Comparison of ENCODE assay signal across 10 mouse cellular contexts in genomic region chr4:57901210-57901609, GRCm38 (mm10). TPM values are rescaled to one million over a fixed set of nuclear protein-coding genes. Genes with fewer than 3 reads are reported as not detected.
DNase-seq lines count a peak whose midpoint lies in the region; ATAC-seq and TF ChIP-seq lines count a peak whose summit lies in the region.
"Had no signal": no experiment of that assay in that cellular context is flagged by ENCODE, and none has a peak within 500 bp of the region (broad histone marks: within the 10 kb centered on the region; RNA-seq: fewer than 3 reads in every experiment).

No protein-coding gene starts in this region.

- ATAC-seq in hindbrain, embryonic 15.5 days (ENCODE audit: low FRiP score, low read depth), result 0 out of 2 replicates have a peak, but pooled peaks have one; percentile 28
- ATAC-seq in lung, embryonic 16.5 days (ENCODE audit: low read depth), result peak; percentile 42; the same call in 1 of the 2 replicates
- no peak; the same call in 1 of the 2 replicates for ATAC-seq in stomach, postnatal 0 days (ENCODE audit: low FRiP score, low TSS enrichment)

- H3K9me3 ChIP-seq in hindbrain, embryonic 15.5 days, result no peaks in the 10 kb centered on the region
- H3K9me3 ChIP-seq in lung, embryonic 16.5 days (ENCODE audit: control insufficient read depth, low read length), result no peaks in the 10 kb centered on the region
- no peaks in the 10 kb centered on the region for H3K9me3 ChIP-seq in stomach, postnatal 0 days (ENCODE audit: control insufficient read depth, low read length)
- H3K9me3 ChIP-seq: heart, embryonic 13.5 days had no signal

- H3K27ac ChIP-seq in hindbrain, embryonic 15.5 days (replicated peaks), result no peak overlapping the region
- no peak overlapping the region for H3K27ac ChIP-seq in lung, embryonic 16.5 days (ENCODE audit: low read length)
- H3K27ac ChIP-seq in stomach, postnatal 0 days (replicated peaks), result no peak overlapping the region
- H3K27ac ChIP-seq: heart, embryonic 13.5 days had no signal

- TF ChIP-seq CTCF in stomach, postnatal 0 days (IDR thresholded peaks at IDR 0.05; ENCODE audit: low read depth), result peak; percentile 91

- no peaks in the 10 kb centered on the region for H3K36me3 ChIP-seq in hindbrain, embryonic 15.5 days
- H3K36me3 ChIP-seq in lung, embryonic 16.5 days (ENCODE audit: control insufficient read depth, insufficient read depth, low read length), result 0 out of 2 replicates have a peak, but pooled peaks cover 5% of the 10 kb centered on the region
- H3K36me3 ChIP-seq in stomach, postnatal 0 days (ENCODE audit: control insufficient read depth, insufficient read depth, low read length), result no peaks in the 10 kb centered on the region

- DNase-seq in cerebellum, adult 11 months, result peak; percentile 15
- DNase-seq in cerebellum, adult 11-12 months, result no peak
- DNase-seq in ovary, postnatal 14 days (ENCODE audit: low spot score), result peak; percentile 33
- no peak for DNase-seq in ovary, postnatal 10 days (ENCODE audit: low spot score)
- peak; percentile 81 to 87 for DNase-seq in cerebellum, postnatal 14 days
- DNase-seq in stomach, postnatal 0 days (ENCODE audit: low spot score), result peak; percentile 54

- peaks cover 5% of the 10 kb centered on the region; the same call in 1 of the 2 replicates for H3K4me1 ChIP-seq in hindbrain, embryonic 15.5 days (replicated peaks)
- H3K4me1 ChIP-seq in lung, embryonic 16.5 days (replicated peaks; ENCODE audit: control insufficient read depth, insufficient read depth, low read length), result peaks cover 5% of the 10 kb centered on the region; the same call in 1 of the 2 replicates
- H3K4me1 ChIP-seq in stomach, postnatal 0 days (replicated peaks; ENCODE audit: control insufficient read depth, insufficient read depth), result 0 out of 2 replicates have a peak, but pooled peaks cover 2% of the 10 kb centered on the region

- TF ChIP-seq EP300 in stomach, postnatal 0 days (optimal IDR thresholded peaks at IDR 0.05), result no peak

- H3K9ac ChIP-seq in hindbrain, embryonic 15.5 days, result no peak overlapping the region
- H3K9ac ChIP-seq in lung, embryonic 16.5 days (ENCODE audit: low read length), result no peak overlapping the region
- no peak overlapping the region for H3K9ac ChIP-seq in stomach, postnatal 0 days (ENCODE audit: low read length)
- H3K9ac ChIP-seq: heart, embryonic 13.5 days had no signal

- no peak overlapping the region for H3K4me2 ChIP-seq in hindbrain, embryonic 15.5 days
- H3K4me2 ChIP-seq in lung, embryonic 16.5 days (ENCODE audit: low read depth, low read length), result no peak overlapping the region
- H3K4me2 ChIP-seq in stomach, postnatal 0 days (replicated peaks; ENCODE audit: low read depth), result no peak overlapping the region
- H3K4me2 ChIP-seq: heart, embryonic 13.5 days had no signal

- no peaks in the 10 kb centered on the region for H3K27me3 ChIP-seq in hindbrain, embryonic 15.5 days
- H3K27me3 ChIP-seq in lung, embryonic 16.5 days (ENCODE audit: control insufficient read depth, insufficient read depth, low read depth, low read length), result no peaks in the 10 kb centered on the region
- H3K27me3 ChIP-seq in stomach, postnatal 0 days (ENCODE audit: control insufficient read depth, insufficient read depth, low read length), result no peaks in the 10 kb centered on the region
- H3K27me3 ChIP-seq: heart, embryonic 13.5 days had no signal

- H3K4me3 ChIP-seq in hindbrain, embryonic 15.5 days, result no peak overlapping the region
- H3K4me3 ChIP-seq in lung, embryonic 16.5 days (ENCODE audit: low read length), result no peak overlapping the region
- H3K4me3 ChIP-seq in stomach, postnatal 0 days (ENCODE audit: low read depth, low read length), result no peak overlapping the region
- H3K4me3 ChIP-seq: heart, embryonic 13.5 days; myocyte had no signal

- WGBS in hindbrain, embryonic 15.5 days, result 12% methylated on average over 4 of the region's 4 CpGs
- WGBS in lung, embryonic 16.5 days, result 7% methylated on average over 4 of the region's 4 CpGs
- 21% methylated on average over 4 of the region's 4 CpGs for WGBS in stomach, postnatal 0 days

RNA-seq across cellular contexts. Expression of gene D630039A03Rik, which starts 14.9 kb away (rescaled TPM):
- 0.07 and 0.19 TPM in 2 replicates for polyA plus RNA-seq in hindbrain, embryonic 15.5 days (2015; fragmentation: Nextera tagmentation; extraction: Ambion mirVana)
- 3.4 and 3.5 TPM in 2 replicates for polyA plus RNA-seq in lung, embryonic 16.5 days (2015; fragmentation: Nextera tagmentation; extraction: Ambion mirVana)
- polyA plus RNA-seq in stomach, postnatal 0 days (2015; fragmentation: Nextera tagmentation; extraction: Ambion mirVana), result 12.7 and 14.2 TPM in 2 replicates

RNA-seq across cellular contexts. Expression of gene Txn1, which starts 55.0 kb away (rescaled TPM):
- 291 and 326 TPM in 2 replicates for polyA plus RNA-seq in hindbrain, embryonic 15.5 days (2015; fragmentation: Nextera tagmentation; extraction: Ambion mirVana)
- 444 and 474 TPM in 2 replicates for polyA plus RNA-seq in lung, embryonic 16.5 days (2015; fragmentation: Nextera tagmentation; extraction: Ambion mirVana)
- 530 and 563 TPM in 2 replicates for polyA plus RNA-seq in stomach, postnatal 0 days (2015; fragmentation: Nextera tagmentation; extraction: Ambion mirVana)

Comparison
In these comparisons a context has a peak if more than half of its experiments do, and no peak if none do; other contexts are left out.
1. DNase-seq: peak in cerebellum, adult 11 months (single experiment), ovary, postnatal 14 days (single experiment), cerebellum, postnatal 14 days (2 of 2) and stomach, postnatal 0 days (single experiment); none in cerebellum, adult 11-12 months (single experiment) and ovary, postnatal 10 days (single experiment).